Mouse (Mus musculus): ENCODE measurements around the gene Vat1.
A peak's percentile ranks its signal among the peaks of the same experiment; 100 is the strongest.
"Not testable (repeated sequence)": the region's sequence is repeated elsewhere in the genome, so short reads cannot be mapped to it uniquely, and the experiment has no call there.

Vat1 gene

DNA sequence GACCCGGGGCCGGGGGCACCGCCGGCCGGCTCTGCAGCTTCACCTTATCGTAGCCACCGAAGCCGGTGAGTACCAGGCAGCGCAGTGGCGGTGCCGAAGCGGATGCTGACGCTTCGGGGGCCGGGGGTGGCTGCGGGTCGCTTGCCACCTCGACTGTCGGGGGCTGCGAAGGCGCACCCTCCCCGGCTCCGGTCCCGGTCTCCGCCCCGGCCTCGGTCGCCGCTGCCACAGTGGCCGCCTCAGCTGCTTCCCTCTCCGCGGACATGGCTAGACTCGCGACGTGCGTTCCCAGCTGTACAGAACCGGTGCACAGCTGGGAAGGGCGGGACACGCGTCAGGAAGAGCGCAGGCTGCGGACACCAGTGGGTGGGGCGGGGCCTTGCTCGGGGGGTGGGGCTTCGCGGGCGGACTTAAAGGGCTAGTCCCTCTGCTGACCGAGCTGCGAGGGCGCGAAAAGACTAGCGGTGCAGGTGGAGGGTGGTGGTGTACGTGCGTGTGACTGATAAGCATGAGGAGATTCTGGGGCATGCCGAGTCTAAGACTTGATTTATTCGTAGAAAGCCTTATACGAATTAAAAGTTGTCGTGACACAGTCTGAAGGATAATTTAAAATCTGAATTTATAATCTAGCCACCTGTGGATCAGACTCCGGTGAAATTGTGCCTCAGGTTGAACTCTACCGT, at the start of gene Vat1:
Gene Vat1 (minus strand): TSS at position 362 of the 683 bp plus-strand sequence.
- peak; percentile 85 for DNase-seq (ENCODE audit: low read depth, low spot score)

- no peak for DNase-seq (ENCODE audit: low read depth, low spot score)
Observed at GRCm38 (mm10) chr11:101507090-101507489, 41.1 kb upstream of the Vat1 start.

GRCm38 (mm10) chr11:101506269-101506780, 40.3 kb upstream of the Vat1 start:
- DNase-seq (ENCODE audit: low read depth, low spot score) = no peak

GRCm38 (mm10) chr11:101486126-101486525, 20.1 kb upstream of the Vat1 start:
- no peak for DNase-seq (ENCODE audit: low read depth, low spot score)

DNA sequence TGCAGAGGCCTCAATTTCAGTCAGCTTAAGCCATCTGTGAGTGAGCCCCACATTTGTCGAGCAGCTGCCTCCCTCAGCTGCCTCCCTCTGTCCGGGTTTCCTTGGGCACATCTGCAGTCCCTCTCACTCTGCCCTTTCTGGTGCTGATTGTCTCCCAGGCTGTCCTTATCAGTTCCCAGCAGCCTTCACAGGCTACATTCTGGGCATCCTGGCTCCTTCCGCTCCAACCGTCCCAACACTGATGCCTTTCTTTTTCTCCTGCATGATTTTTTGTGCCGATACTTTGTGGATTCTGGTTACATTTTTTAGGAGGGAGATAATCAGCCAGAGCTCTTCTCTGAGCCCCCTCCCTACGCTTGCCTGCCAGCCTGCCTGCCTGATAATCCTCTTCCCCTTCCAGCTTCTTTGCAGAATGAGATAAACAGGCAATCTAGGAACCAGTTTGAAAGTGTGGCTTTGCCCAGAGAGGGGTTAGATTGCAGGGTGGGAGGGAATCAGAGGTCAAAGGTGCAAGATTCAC, 19.5 kb upstream of the Vat1 start:
- no peak for DNase-seq (ENCODE audit: low read depth, low spot score)

- DNase-seq (ENCODE audit: low read depth, low spot score) = no peak
Observed at GRCm38 (mm10) chr11:101484814-101485213, 18.8 kb upstream of the Vat1 start.

DNA sequence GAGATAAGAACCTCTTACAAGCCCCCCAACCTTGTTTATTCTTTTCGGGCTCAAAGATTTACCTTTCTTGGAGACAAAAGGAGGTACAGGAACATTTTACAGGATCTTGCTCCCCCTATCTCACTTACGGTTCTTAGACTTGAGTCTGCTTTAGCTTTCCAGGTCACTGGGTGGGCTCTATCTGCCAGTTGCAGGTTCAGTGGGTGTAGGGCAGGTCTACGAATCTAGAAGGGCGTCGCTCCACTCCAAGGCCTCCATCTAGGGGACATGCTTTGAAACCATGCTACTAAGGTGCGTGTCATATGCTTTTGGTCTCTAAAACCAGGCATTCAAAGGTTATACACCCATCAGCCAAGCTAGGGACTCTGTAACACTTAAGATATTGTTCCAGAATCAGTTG, 18.2 kb upstream of the Vat1 start:
- no peak for DNase-seq (ENCODE audit: low read depth, low spot score)

- DNase-seq (ENCODE audit: low read depth, low spot score) = peak; percentile 29
Observed at GRCm38 (mm10) chr11:101483804-101484203, 17.8 kb upstream of the Vat1 start.

DNA sequence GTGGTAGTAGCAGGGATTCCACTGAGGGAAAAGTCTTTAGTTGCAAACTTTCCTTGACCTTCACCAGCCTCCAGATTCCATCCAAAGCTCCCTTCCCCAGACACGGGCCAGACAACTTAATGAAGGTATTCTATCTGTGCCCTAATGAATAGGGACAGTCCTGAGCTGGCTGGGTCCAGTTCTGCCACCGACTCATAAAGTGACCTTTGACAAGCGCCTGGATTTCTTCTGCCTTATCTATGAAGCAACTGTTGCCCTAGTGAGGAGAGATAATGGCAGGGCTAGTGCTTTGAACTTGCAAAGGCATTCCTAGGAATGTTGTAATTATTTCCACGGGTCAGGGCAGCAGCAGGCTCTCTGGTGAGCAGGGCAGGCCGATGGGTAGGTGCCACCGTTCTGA, 14.9 kb upstream of the Vat1 start:
- DNase-seq (ENCODE audit: low read depth, low spot score) = no peak

DNA sequence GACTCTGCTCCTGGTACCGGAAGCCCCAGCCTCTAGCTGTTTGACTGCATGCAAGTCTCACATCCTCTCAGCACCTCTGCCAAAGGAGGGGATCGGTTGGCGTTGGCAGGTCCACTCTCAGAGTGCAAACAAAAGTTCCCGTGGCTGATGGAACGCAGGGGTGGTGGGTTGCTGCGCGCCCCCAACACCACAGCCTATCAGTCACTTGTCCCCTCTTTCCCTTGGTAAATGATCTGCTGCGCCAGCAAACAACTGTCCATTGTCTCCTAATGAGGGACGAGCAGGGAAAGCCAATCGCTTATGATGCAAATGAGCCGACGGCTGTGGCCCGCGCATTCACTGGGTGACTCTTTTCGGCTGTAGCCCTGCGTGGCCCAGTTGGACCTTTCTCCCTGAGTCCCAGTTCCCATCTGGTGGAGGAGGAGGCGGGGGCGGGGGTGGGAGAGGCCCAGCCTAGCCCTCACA, 13.2 kb upstream of the Vat1 start:
- no peak for DNase-seq (ENCODE audit: low read depth, low spot score)

- DNase-seq (ENCODE audit: low read depth, low spot score) = no peak
Observed at GRCm38 (mm10) chr11:101477552-101478211, 11.7 kb upstream of the Vat1 start.

GRCm38 (mm10) chr11:101477194-101477551, 11.1 kb upstream of the Vat1 start:
- no peak for DNase-seq (ENCODE audit: low read depth, low spot score)

DNA sequence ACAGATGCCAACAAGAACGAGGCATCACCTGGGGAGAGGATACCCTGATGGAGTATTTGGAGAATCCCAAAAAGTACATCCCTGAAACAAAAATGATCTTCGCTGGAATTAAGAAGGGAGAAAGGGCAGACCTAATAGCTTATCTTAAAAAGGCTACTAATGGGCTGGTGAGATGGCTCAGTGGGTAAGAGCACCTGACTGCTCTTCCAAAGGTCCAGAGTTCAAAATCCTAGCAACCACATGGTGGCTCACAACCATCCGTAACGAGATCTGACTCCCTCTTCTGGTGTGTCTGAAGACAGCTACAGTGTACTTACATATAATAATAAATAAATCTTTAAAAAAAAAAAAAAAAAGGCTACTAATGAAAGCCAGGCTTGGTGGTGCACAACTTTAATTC, 10.3 kb upstream of the Vat1 start:
- not testable (repeated sequence) for DNase-seq (ENCODE audit: low read depth, low spot score)

- DNase-seq (ENCODE audit: low read depth, low spot score) = no peak
Observed at GRCm38 (mm10) chr11:101474298-101474697, 8.3 kb upstream of the Vat1 start.

- DNase-seq (ENCODE audit: low read depth, low spot score) = peak; percentile 36
Observed at GRCm38 (mm10) chr11:101473686-101474085, 7.7 kb upstream of the Vat1 start.

DNA sequence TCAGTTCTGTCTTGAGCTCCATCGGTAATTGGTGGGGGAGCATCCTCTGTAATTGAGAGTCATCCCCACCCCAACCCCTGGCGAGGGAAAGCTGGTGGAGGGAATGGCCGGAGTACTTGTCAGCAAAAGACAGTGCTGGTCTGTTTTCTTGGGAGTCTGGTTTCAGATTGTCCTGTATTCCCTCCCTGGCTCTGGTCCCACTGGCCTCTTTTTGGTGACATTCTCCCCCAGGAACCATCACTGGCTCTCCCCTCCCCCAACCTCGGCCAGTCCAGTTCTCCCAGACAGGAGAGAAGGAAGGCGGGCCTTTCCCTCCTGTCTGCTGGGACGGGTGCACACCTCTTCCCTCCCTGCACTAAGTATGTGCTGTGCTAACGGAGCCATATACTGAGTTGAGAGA, 6.3 kb upstream of the Vat1 start:
- DNase-seq (ENCODE audit: low read depth, low spot score) = no peak

DNA sequence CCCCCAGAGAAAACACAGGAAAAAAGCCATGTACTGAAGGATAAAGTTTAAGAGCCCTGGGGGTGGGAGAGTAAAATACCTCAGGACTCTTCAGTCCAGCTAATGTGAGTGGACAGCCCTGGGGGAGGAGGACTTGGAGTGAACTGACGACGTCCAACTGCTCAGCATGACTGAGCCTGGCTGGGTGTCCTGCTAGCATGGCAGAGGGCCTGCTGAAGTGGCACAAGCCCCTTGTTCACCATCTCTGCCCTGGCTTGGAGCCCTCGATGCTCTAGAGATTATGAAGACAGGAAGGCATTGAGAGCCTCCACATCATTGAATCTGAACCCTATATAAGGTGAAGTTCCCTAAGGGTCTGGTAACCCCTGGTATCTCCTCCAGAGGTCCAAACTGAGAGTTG, 5.9 kb upstream of the Vat1 start:
- DNase-seq (ENCODE audit: low read depth, low spot score) = no peak

GRCm38 (mm10) chr11:101470206-101470605, 4.2 kb upstream of the Vat1 start:
- DNase-seq (ENCODE audit: low read depth, low spot score) = no peak

DNA sequence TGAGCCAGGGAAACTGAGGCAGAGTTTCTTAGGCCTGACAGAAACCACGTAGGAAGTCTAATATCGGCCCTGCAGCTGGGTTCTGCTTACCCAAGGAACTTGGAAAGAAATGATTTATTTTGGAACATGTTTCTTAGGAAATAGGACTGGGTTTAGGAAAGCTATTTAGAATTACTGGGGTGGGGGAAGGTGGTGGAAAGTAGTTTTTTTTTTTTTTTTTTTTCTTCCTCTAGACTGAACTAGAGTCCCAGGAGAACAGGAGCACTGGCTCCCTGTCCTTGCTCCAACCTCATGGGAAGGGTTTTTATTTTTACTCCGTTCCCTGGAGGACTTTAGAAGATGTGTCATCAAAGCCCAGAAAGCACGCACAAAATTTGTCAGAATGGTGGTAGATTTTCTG, 3.1 kb upstream of the Vat1 start:
- no peak for DNase-seq (ENCODE audit: low read depth, low spot score)

DNA sequence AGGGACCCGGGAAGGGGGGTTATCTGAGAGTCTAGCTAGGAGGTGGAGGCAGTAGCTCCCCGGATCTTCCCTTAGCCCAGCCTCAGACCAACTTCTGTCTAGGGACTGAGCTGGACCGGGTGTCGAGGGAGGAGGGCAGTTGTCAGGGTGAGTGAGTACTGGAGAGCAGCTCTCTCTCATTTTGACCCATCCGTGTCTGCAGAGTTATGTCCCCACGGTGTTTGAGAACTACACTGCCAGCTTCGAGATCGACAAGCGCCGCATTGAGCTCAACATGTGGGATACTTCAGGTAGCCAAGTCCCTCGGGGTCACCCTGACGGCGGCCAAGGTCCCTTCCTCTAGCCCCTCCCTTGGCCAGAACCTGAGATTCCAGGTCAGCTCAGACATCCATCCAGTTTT, 2.7 kb upstream of the Vat1 start:
- peak; percentile 23 for DNase-seq (ENCODE audit: low read depth, low spot score)

DNA sequence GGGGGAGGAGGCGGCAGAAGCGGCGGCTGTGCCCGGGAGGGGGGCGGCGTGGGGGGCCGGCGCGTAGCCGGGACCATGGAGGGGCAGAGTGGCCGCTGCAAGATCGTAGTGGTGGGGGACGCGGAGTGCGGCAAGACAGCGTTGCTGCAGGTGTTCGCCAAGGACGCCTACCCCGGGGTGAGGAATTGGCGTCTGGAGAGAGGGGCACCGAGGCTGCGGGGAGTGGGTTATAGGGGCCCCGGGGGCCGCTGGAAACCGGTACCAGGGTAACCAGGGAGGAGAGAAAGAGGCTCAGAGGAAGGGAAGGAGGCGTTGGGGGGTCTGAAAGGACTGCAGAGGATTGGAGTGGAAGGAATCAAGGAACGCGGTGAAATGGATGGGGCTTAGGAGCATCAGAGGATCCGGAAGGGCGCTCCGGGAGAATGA, 2.2 kb upstream of the Vat1 start:
- DNase-seq (ENCODE audit: low read depth, low spot score) = no peak

DNA sequence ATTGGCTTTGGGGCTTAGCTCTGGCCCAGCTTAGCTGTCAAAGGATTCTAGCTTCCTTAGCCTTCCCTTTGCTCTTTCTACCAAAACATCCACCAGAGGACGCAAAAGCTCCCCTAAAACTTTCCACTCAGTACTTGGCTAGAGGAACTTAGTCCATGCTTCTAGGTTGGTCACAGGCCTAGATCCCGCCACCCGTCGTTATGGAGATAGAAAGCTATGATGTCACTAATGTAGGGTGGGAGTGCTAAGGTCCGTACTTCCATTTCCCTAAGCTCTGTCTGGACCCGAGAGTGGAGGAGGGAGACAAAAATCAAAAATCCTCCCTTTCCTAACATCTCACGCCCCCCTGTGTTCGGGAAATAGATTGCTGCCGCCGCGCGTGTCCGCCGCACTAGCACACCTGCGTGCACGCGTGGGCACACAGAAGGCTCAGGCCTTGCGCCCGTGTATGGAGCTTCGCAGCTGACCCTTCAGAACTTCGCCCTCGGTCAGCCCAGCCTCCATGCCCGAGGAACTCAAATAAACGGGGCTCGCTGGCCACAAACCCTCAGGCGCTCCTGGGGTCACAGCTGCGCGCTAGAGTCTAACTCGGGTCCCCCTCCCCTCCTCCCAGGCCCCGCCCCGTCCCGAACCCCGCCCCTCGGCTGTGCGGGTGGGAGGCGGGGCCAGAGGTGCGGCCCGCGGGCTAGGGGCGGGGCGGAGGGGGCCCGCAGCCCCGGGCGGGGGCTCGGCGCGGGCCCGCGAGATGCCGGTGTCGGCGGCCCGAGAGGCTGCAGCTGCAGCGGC, 1.6 kb upstream of the Vat1 start:
- DNase-seq (ENCODE audit: low read depth, low spot score) = peak; percentile 89

All from A20 (cell line).